Mouse (Mus musculus): ENCODE measurements at regions not wholly inside any gene's neighbourhood (a gene's known extent, or its start where the extent isn't known, plus 50 kb on each side); places are given as distances from the start of the nearest gene placed in this dataset.

DNA sequence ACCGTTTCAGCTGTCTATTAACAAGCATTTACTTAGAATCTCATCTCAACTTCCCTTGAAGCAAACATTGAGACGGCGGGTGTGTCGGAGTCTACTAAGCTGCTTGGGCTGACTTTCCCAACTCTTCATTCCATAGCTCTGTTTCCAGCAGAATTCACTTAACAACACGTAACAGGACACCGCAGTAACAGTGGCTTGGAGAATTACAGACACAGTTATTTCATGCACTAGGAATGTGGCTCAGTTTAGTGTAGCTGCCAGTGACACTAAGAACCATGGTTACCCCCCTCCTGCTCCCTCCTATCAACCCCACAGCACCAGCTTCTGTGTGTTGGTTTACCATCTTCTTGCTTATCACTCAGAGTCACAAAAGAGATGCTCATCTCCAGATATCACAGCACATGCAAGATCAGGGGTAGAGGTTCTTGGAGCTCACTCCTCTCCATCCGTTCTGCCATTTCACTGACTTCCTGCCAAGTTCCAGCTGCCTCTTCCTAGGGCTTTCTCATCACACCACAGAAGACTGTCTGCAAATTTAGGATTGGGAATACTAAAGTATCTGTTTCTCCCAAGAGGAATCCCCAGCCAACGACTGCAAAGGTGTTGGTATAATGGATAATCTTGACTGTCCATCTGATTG is 90.7 kb downstream of the Banf2 start:
- no peak for DNase-seq

DNA sequence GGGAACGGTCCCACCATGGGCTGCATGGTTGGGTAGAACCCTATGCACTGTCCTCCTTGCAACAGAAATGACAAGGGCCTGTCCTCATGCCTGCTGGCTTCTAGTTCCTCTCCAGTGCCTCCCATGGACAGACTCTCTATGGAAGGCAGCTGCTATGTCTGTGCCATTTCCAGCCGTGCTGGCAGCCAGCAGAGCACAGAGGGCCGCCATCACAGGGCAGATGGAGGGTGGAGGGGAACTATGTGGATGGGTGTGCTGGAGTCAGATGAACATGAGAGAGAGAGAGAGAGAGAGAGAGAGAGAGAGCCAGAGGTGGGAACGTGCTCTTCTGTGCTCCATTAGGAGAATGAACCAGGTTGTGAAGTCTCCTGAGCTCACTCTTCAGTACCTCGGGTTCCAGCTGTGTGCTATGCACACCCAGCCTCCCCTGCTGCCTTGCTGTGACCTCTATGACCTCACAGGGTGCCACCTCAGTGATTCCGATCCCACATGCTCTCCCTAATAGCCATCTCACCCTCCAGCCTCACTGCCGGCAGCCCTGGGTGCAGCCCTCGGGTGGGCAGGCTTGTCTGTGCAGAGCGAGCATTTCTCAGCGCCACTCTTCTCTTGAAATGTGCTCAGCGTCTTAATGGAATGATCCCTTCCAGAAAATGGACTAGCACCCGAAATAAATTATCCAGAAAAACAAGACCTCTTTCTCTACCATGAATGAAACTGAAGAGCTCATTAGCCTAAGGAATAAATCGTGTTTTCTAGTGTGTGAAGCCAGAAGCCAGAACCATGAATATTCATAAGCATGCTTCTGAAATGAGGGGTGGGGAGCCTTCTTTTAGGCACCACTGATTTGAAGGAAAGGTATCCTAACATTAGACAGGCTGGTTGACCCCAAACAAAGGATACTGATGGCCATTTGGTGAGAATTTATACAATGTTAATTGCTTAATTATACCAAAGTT is 94.5 kb downstream of the Banf2 start:
- DNase-seq: no peak

DNA sequence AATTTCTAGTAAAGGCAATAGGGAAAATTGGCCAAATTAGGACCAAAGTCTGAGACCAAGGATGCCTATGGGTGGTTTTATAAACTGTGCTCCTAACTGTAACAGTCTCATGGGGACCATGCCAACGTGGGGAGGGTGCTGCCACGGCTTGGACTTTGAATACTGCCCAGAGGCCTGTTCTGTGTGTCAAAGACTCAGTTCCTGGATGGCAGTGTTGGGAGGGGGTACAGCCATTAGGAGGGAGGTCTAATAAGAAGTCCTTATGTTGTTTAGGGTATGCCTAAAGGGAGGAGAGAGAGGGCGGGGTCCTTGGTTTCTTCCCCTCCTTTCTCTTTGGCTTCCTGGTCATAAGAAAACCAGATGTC is 95.2 kb downstream of the Banf2 start:
- DNase-seq: no peak

DNA sequence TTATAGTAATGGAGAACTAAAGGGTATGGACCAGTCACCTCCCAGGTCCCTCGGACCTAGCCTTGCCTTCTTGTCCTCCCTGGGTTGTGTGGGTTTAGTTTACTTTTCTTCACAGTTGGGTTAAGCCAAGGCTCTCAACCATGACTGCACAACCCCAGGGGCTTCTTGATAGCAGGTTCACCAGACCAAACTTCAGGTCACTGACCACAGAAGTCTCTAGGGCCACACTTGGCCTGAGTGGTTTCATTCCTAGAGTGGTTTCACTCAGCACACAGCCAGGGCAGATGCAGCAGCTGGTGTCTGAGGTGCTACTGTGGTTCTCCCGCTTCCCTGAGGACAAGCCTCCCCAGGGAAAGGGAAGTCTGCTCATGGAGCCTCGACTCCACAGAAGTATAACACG is 95.7 kb downstream of the Banf2 start:
- DNase-seq: no peak

DNA sequence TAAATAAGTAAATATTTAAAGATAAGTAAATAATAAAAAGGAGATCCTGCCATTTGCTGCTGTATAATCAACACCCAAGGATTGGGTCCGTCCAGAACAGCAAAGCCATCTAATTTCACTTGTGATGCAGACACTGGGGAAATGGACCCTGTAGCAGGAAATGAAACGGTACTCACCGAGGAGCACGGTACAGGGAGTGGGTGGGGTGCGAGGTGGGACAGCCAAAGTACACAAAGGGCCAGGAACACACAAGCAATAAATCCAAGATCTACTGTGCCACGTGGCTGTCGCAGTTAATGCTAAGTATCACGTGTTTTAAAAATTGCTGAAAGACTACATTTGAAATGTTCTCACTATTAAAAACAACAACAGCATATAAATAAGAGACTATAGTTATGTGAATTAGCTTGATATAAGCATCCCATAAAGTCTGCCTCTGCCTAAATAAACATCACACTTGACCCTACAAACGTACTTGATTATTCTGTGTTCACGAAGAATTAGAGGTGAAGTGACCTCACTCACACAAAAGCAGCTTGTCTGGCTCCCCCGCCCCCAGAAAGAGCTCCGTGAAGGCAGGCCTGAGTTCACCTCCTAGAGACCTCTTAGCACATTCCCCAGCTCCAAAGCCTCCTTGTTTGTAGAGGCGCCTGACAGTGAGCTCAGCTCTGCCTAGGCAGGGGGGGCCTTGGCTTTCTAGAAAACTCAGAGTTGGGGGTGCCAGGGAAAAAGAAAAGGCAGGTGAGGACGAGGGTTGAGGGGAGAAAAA is 101.1 kb downstream of the Banf2 start:
- DNase-seq: no peak

DNA sequence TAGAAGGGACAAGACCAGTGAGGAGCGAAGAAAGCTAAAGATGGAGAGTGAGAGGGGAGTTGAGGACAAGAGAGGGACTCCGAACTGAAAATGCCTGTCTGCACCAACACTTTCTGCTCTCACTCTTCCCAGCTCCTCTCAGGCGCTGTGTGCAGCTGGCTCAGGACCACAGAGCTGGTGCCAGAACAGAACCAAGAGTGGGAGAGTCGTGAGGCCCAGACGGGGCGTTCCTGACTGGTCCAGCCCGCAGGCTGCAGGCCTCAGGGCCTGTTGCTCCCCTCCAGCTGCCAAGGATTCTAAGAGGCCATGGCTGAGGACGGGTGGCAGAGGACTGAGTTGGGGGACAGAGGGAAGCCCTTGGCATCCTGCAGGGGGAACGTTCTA is 101.7 kb downstream of the Banf2 start:
- DNase-seq: peak; percentile 45

DNA sequence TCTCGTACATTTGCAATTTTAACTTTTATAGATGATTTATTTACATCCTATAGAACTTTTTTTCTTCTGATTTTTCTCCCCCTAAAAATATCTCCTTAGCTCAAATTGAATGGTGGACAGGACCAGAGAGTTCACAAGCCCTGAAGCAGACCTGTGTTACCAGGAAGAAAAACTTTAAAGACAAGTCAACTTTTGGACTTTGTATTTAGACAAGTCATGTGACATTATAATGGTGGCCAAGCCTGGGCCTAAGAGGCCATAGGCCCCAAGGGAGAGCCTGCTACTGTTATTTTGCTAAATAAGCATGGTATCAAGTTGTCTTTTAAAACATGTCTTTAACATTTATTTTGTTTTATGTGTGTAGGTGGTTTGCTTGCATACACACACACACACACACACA is 102.7 kb downstream of the Banf2 start:
- no peak for DNase-seq

DNA sequence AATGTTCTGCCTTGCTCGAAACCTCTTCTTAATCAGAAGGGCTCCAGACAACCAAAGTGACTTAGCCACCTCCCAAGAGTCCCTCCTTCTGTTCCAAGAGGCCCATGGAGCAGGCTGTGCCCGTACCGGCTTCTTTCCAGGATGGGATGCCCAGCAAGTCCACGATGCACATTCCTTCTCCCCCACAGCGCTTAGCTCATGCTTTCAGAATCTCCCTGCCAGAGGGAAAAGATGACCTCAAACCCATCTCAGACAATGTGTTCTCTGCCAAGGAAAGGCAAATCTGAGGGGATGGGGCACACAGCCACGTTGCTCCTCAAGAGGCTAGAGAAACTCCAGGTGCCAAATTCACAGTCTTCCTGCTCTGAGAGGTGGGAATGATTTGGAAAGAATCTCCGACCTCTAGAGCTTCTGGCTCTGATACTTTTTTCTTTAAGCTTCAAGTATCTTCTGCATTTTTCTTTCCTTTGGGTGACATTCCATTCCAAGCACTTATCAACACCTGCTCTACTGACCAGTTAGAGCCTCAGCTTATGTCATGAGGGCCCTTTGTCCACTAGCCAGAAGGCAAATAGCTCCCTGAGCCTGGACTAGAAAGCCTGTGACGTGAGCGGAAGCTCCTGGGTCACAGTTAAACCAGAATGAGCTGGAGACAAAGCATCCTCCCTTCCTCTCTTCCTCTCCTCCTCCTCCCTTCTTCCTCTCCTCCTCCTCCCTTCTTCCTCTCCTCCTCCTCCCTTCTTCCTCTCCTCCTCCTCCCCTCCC is 110.9 kb downstream of the Banf2 start:
- DNase-seq: no peak

DNA sequence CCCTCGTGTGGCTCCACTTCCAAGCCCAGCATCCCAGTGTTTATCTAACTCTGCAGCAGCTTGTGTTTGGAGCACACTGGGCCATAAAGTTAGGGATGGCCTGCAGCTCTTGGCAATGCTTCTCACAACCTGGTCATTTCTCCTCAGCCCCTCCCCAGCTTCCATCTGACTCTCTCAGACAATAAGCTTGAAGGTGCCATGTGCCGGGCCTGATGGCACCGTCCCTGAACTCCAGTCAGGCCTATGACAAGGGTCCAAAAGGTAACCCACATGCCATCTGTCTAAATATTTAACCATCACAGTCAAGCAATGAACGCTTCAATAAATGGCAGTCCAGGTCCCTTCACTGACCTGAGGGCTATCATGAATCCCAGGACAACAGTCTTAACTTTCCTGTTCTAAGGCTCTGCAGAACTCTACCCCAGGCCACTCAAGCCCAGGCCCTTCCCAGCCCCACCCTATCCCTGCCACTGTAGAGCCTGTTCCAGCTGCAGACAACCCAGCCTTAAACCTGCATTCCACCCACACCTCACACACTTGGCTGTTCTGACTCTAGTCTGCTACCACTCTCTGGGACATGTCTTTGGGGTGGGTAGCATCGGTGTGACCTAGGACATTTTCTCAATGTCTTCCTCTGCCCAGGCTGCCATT is 111.8 kb downstream of the Banf2 start:
- DNase-seq: no peak

DNA sequence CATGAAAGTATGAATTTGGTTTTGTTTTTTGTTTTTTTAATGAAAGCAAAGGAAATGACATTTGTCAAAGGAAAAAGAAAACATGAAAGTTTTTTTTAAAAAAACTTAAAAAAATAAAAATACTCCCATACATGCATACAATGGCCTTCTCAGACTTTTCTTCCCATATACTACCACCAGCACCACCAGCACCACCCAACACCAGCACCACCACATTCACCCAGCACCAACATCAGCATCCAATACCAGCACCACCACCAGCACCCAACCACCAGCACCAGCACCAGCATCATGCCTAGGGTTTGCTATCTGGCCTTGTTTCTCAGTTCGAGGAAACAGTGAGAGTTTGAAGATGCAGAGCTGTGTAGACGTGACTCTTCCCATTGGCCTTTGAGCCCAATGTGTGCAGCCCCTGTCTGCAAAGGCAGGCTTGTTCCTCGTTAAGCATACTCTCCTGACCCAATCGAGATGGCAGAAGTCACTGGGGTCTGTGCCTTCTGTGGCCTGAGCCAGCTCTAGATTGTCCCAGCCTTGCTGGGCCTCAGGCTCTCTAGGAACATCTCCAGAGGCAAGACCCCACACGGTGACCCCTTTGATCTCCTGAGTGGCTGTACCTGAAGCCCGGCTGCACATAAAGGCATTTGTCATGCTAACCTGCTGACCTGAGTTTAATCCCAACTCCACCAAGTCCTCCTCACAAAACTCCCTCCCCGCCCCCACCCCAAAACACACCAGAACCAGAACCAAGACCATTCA is 113.8 kb upstream of the Mgme1 start:
- DNase-seq: no peak

DNA sequence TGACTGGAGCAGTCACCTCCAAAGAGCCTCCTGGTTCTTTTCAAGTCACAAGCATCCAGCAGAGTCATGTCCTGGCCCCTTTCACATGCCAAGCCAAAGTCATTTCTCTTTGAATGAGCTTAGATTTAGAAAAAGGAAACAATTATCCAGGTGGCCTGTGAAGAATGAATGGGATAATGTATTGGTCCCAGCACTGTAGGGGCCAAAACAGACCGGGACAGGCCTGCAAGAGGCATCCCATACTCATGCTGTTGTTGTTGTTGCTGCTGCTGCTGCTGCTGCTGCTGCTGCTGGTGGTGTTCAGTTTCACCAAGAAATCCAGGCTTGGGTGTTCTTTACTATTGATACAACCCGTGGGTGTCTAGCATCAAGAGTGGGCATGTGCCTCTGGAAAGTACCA is 113.1 kb upstream of the Mgme1 start:
- DNase-seq: no peak

DNA sequence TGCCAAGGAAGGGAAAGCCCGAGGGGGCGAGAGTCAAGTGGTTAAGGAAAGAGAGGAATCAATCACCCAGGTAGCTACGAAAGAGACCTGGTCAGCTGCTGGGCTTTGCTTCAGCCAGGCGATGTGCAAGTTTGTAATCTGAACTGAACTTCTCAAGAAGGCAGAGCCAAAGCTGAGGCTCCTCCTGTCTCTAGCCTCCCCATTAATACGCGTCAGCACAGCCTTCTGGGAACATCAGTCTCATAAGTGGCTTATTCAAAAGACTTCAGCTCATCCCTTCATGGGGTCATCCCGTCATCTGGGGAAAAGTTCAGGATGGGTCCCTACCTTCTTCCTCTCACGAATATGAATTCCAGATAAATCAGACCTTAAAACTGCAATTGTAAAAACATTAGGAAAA is 112.2 kb upstream of the Mgme1 start:
- no peak for DNase-seq

DNA sequence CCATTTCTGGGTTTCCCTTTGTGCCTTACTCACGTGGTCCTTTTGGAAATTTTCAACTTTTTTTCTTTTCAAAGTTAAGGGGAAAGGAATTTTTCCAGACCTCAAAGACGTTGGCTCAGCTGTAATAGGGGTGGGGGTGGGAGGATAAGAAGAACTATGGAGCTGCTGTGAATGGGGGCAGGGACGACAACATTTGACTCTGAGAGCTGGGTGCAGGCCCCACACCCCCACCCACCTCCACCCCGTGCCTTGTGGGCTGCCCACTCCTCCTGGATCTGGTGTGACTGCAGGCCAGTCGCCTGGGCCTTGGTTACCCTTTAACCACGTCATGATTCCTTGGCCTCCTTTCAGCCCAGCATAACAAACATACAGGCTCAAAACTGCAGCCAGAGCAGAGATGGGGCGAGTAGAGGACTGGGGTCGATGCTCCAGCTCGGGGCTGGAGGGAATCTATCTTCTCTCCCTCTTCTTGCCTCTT is 110.6 kb upstream of the Mgme1 start:
- DNase-seq: peak; percentile 67

DNA sequence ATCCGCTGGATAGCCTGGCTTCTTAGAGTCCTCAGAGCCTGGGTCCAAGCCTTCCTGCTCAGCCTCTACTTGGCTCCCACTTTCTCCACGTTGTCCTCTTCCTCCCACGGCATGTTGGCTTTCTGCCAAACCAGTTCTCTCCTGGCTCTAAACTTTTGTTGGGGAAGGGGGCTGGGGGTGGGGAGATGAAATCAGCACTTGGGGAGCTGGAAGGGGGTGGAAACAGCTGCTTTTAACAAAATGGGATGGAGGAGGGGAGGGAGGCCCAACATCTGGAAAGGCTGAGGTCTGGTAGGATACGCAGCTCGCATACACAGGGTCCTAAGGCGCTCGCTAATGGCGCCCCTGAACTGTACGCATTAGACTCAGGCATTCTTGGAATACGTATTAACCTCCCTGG is 110.0 kb upstream of the Mgme1 start:
- peak; percentile 65 for DNase-seq

DNA sequence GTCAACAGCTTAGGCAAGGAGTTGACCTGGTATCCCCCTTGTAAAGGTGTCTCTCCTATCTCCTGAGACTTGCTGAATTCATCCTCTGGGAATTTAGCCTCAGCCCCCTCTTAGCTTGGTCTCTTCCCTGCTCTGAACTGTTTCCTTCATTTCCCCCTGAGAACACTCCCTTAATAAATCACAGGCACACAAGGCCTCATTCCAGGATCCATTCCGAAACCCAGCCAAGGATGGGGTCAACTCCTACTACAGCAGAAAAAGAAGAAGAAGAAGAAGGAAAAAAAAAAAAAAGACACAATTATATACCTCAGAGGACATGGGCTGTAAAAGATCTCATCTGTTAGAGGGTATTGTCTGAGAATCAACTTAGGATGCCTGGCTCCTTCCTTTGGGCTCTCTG is 108.6 kb upstream of the Mgme1 start:
- peak; percentile 56 for DNase-seq

DNA sequence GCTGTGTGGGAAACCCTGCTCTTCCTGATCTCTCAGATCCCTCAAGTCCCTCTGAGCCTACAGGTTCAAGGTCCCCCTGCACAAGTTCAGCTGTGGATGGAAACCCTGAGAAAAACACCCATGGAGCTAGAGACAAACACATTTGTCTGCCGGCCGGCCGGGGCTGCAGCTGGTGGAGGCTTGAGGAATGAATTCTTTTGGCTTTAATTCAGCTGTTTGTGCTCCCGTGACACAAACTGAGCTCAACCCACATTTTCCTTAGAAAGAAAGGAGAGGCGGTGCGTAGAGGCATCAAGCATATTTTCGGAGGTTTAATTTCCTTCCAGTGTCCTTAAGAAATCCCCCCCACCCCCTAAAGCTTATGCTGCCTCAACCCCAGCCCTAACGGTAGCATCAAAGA is 106.4 kb upstream of the Mgme1 start:
- peak; percentile 78 for DNase-seq

DNA sequence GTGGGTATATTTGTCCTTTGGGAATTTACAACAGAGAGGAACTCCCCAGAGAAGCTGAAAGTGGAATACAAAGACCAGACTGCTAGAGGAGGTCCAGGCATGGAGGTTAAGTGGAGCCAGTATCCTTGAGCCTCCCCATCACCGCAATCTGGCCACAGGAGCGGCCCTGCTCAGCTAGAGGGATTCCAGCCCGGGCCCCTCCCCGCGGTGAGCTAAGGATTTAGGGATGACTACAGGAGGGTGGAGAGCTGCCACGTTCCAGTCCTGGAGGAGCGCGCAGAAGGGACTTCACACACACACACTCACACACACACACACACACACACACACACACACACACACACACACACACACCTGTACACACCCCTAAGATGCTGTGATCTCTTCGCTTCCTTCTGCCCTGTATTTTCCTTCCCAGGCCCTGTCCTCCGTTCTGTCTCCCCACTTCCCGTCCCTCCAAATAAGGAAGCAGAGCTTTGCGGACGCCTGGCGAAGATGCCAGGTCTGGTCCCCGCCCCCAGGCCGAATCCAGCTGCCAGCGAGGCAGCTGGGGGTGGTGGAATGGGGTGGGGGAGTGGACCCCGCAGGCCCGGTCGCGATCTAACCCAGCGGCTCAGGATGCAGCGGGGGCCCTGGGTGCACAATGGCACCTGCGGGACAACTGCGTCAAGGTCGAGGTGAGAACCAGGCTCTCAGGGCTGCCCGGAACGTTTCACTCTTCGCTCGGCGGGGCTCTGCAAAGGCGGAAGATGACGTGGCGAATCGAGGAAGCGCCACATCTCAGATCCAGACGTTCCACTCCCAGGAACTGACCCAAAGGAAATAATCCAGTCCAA is 105.3 kb upstream of the Mgme1 start:
- DNase-seq: peak; percentile 87

DNA sequence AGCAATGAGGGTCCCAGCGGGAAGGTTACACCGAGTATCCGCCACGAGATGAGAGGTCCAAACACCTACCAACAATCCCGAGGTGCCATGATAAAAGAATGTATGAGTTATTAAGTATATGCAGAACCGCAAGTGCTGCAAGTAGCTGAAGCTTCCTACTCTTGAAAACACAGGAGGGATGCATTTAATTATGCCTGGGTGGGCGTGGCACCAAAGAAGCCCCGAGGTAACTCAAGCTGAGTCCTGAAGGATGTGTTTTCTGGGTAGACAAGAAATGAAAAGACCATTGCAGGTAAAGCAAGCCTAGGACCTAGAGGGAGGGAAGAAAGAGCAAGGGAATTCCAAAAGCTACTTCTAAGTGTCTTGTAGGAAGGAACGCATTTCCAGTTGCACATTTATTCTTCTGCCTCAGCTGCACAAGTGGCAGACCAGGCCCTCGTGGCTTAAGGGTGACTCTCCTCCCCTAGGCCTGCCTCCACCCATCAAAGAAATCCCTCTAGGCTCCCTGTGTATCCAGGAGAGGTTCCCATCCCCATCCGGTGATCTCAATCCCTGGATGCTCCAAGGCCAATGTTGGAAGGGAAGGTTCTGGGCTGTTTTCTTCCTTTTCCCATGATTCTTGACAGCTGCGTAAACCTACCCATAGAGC is 104.2 kb upstream of the Mgme1 start:
- DNase-seq: no peak

DNA sequence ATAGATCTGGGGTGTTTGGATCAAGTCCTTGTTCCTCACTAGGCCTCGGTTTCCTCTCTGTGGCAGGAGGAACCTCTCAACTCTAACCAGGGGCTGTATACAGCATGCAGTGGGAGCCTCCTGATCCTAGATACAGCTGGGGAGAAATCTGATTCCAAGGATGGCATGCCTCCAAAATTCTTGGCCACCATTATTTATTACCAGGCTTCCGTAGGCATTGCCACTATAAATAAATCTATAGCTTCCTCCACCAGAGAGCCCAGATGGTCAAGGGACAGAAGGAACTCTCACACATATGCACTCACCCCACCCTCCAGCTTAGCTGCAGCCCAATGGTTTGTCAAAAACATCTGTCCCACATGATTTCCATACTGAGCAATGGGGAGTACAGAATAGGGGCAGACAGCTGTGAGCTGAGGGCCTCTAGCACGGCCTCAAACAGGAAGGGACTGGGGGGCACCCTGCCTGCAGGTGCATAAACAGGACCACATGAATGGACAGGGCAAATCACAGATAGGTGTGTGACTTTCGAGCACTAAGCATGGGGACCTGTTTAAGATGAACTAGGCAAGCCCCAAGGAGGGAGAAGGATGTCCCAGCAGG is 100.8 kb upstream of the Mgme1 start:
- peak; percentile 21 for DNase-seq

All from kidney, postnatal 10 days (tissue).